Mouse (Mus musculus): ENCODE measurements around the gene Mxd1.

DNA sequence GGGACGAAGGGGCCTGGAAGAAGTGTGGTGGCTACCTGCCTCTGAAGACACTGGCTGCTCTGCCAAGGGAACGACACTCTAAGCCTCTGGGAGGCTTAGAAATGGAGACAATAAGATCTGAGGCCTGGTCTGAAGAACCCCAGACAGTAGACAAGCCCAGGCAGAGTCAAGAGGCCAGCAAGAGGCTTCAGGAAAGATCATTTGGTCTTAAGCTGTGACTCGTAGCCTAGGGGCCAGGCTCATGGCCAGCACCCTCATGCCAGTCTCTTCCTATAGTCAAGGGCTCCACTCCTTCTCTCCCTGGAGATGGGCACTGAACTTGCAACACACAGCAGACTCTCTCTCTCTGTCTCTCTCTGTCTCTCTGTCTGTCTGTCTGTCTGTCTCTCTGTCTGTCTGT is 28.8 kb downstream of the Mxd1 start:
- no peak for TF ChIP-seq GATA1 (IDR thresholded peaks at IDR 0.05; ENCODE audit: low read depth, low read length)
- no peak for TF ChIP-seq CTCF (IDR thresholded peaks at IDR 0.05 in 2 of 3, conservative IDR thresholded peaks at IDR 0.05 in 1 of 3; ENCODE audit: control insufficient read depth in 1 of 3, insufficient read depth in 1 of 3, low read depth in 2 of 3, low read length in 3 of 3, poor library complexity in 1 of 3, severe bottlenecking in 1 of 3)
- no peak for TF ChIP-seq CHD1 (IDR thresholded peaks at IDR 0.05; ENCODE audit: low read depth, low read length)
- TF ChIP-seq POLR2AphosphoS2 (IDR thresholded peaks at IDR 0.05; ENCODE audit: low read length): no peak
- no peak for TF ChIP-seq MAZ (IDR thresholded peaks at IDR 0.05; ENCODE audit: low read depth, low read length)
- TF ChIP-seq RCOR1 (IDR thresholded peaks at IDR 0.05; ENCODE audit: low read depth, low read length): no peak
- TF ChIP-seq POLR2A (IDR thresholded peaks at IDR 0.05; ENCODE audit: control insufficient read depth in 1 of 2, insufficient read depth in 1 of 2, low read depth in 1 of 2, low read length in 2 of 2, poor library complexity in 1 of 2): no peak
- TF ChIP-seq MEF2A (IDR thresholded peaks at IDR 0.05; ENCODE audit: extremely low read depth, insufficient replicate concordance, low read depth, low read length, poor library complexity, severe bottlenecking): no peak
- no peak for TF ChIP-seq BHLHE40 (IDR thresholded peaks at IDR 0.05; ENCODE audit: borderline replicate concordance, low read depth, low read length)
- no peak for TF ChIP-seq USF1 (IDR thresholded peaks at IDR 0.05; ENCODE audit: low read depth, low read length)
- TF ChIP-seq MAFK (IDR thresholded peaks at IDR 0.05; ENCODE audit: borderline replicate concordance, low read depth, low read length): no peak
- no peak for TF ChIP-seq EP300 (IDR thresholded peaks at IDR 0.05; ENCODE audit: low read depth in 1 of 2, low read length in 2 of 2)
- no peak for TF ChIP-seq MXI1 (IDR thresholded peaks at IDR 0.05; ENCODE audit: low read depth, low read length)
